In genomic region chr2:116103411-116103996, GRCm38 (mm10) we compare ENCODE assay signal across 16 mouse cellular contexts. TPM values are rescaled to one million over a fixed set of nuclear protein-coding genes. Genes with fewer than 3 reads are reported as not detected.
A peak's percentile ranks its signal among the peaks of the same experiment; 100 is the strongest.
DNase-seq lines count a peak whose midpoint lies in the region; ATAC-seq lines count a peak whose summit lies in the region.
"Had no signal": no experiment of that assay in that cellular context is flagged by ENCODE, and none has a peak within 500 bp of the region (broad histone marks: within the 10 kb centered on the region; RNA-seq: fewer than 3 reads in every experiment).

No protein-coding gene starts in this region.

- DNase-seq in hindbrain, embryonic 14.5 days (ENCODE audit: low spot score) = no peak
- peak; percentile 14 for DNase-seq in 3T3-L1 (ENCODE audit: low read depth, low spot score)
- peak; percentile 48 for DNase-seq in embryonic facial prominence, embryonic 11.5 days (ENCODE audit: low spot score)
- DNase-seq in mesoderm, embryonic 11.5 days (ENCODE audit: low read depth, low spot score) = peak; percentile 42
- no peak for DNase-seq in B cell, adult 2 months
- no peak for DNase-seq in spleen, postnatal 36 days (ENCODE audit: low spot score in 2 of 2)
- DNase-seq in left cerebral cortex, adult 9 months (ENCODE audit: low spot score in 2 of 2) = no peak
- DNase-seq: adrenal gland, postnatal 25 days; cerebellum, adult 11 months; gastrocnemius, adult 2 months; kidney, adult 2 months; thymus, postnatal 14 days had no signal

- peaks cover 7% of the 10 kb centered on the region for H3K4me1 ChIP-seq in hindbrain, embryonic 12.5 days
- H3K4me1 ChIP-seq in hindbrain, embryonic 14.5 days (replicated peaks; ENCODE audit: control insufficient read depth, insufficient read depth, low read length) = no peaks in the 10 kb centered on the region
- H3K4me1 ChIP-seq in embryonic facial prominence, embryonic 11.5 days (ENCODE audit: control insufficient read depth, insufficient read depth, low read length) = no peaks in the 10 kb centered on the region
- H3K4me1 ChIP-seq: megakaryocyte, embryonic 14.5 days had no signal

- H3K27ac ChIP-seq in hindbrain, embryonic 12.5 days = no peak overlapping the region
- no peak overlapping the region for H3K27ac ChIP-seq in hindbrain, embryonic 14.5 days
- no peak overlapping the region for H3K27ac ChIP-seq in embryonic facial prominence, embryonic 11.5 days (replicated peaks; ENCODE audit: low read depth, low read length)
- H3K27ac ChIP-seq: gastrocnemius, adult 2 months; limb, embryonic 10.5 days had no signal

- 42% methylated on average over 5 of the region's 5 CpGs for WGBS in hindbrain, embryonic 12.5 days
- 41% methylated on average over 5 of the region's 5 CpGs for WGBS in hindbrain, embryonic 14.5 days
- 38% methylated on average over 5 of the region's 5 CpGs for WGBS in embryonic facial prominence, embryonic 11.5 days

- H3K4me2 ChIP-seq in hindbrain, embryonic 12.5 days (replicated peaks) = no peak overlapping the region
- H3K4me2 ChIP-seq in hindbrain, embryonic 14.5 days (replicated peaks) = no peak overlapping the region
- no peak overlapping the region for H3K4me2 ChIP-seq in embryonic facial prominence, embryonic 11.5 days (ENCODE audit: low read depth, low read length)

- no peaks in the 10 kb centered on the region for H3K27me3 ChIP-seq in hindbrain, embryonic 12.5 days
- H3K27me3 ChIP-seq in hindbrain, embryonic 14.5 days (ENCODE audit: control insufficient read depth, insufficient read depth, low read length) = no peaks in the 10 kb centered on the region
- no peaks in the 10 kb centered on the region for H3K27me3 ChIP-seq in embryonic facial prominence, embryonic 11.5 days (ENCODE audit: control insufficient read depth, insufficient read depth, low read length)
- H3K27me3 ChIP-seq: megakaryocyte, embryonic 14.5 days; Patski had no signal

- ATAC-seq in hindbrain, embryonic 12.5 days (ENCODE audit: low FRiP score) = peak; percentile 82
- no peak for ATAC-seq in hindbrain, embryonic 14.5 days (ENCODE audit: low FRiP score)
- ATAC-seq in embryonic facial prominence, embryonic 11.5 days (replicated peaks; ENCODE audit: insufficient number of reproducible peaks, low FRiP score, low TSS enrichment, low read depth) = peak; percentile 83; the same call in 1 of the 2 replicates
- ATAC-seq: Patski had no signal

- no peak overlapping the region for H3K9ac ChIP-seq in hindbrain, embryonic 12.5 days
- H3K9ac ChIP-seq in hindbrain, embryonic 14.5 days = no peak overlapping the region
- H3K9ac ChIP-seq in embryonic facial prominence, embryonic 11.5 days (replicated peaks; ENCODE audit: low read length) = no peak overlapping the region

- H3K36me3 ChIP-seq in hindbrain, embryonic 12.5 days = no peaks in the 10 kb centered on the region
- no peaks in the 10 kb centered on the region for H3K36me3 ChIP-seq in hindbrain, embryonic 14.5 days (replicated peaks; ENCODE audit: control insufficient read depth, insufficient read depth)
- no peaks in the 10 kb centered on the region for H3K36me3 ChIP-seq in embryonic facial prominence, embryonic 11.5 days (replicated peaks; ENCODE audit: control insufficient read depth, insufficient read depth, low read depth, low read length)
- H3K36me3 ChIP-seq: limb, embryonic 10.5 days had no signal

- no peak overlapping the region for H3K4me3 ChIP-seq in hindbrain, embryonic 12.5 days
- H3K4me3 ChIP-seq in hindbrain, embryonic 14.5 days (replicated peaks; ENCODE audit: low read length) = no peak overlapping the region
- H3K4me3 ChIP-seq in embryonic facial prominence, embryonic 11.5 days (ENCODE audit: low read depth, low read length) = no peak overlapping the region
- H3K4me3 ChIP-seq: gastrocnemius, adult 2 months; limb, embryonic 10.5 days; megakaryocyte, embryonic 14.5 days had no signal

- H3K9me3 ChIP-seq in hindbrain, embryonic 12.5 days (replicated peaks) = no peaks in the 10 kb centered on the region
- no peaks in the 10 kb centered on the region for H3K9me3 ChIP-seq in hindbrain, embryonic 14.5 days (ENCODE audit: control insufficient read depth, low read length)
- H3K9me3 ChIP-seq in embryonic facial prominence, embryonic 11.5 days (replicated peaks; ENCODE audit: control insufficient read depth, low read length) = no peaks in the 10 kb centered on the region
- H3K9me3 ChIP-seq: limb, embryonic 10.5 days; megakaryocyte, embryonic 14.5 days had no signal

RNA-seq across cellular contexts. Expression of gene Meis2, which starts 37.9 kb away (rescaled TPM):
- polyA plus RNA-seq in hindbrain, embryonic 12.5 days (2016; fragmentation: Nextera tagmentation; extraction: Ambion mirVana) = 130 and 155 TPM in 2 replicates
- 136 and 159 TPM in 2 replicates for polyA plus RNA-seq in hindbrain, embryonic 14.5 days (2014; fragmentation: Nextera tagmentation; extraction: Ambion mirVana)
- 58.8 and 65.3 TPM in 2 replicates for polyA plus RNA-seq in embryonic facial prominence, embryonic 11.5 days (2014; fragmentation: Nextera tagmentation; extraction: Ambion mirVana)

Comparison
In these comparisons a context has a peak if more than half of its experiments do, and no peak if none do; other contexts are left out.
1. DNase-seq: peak in 3T3-L1 (single experiment), embryonic facial prominence, embryonic 11.5 days (single experiment) and mesoderm, embryonic 11.5 days (single experiment); none in hindbrain, embryonic 14.5 days (single experiment), B cell, adult 2 months (0 of 2), spleen, postnatal 36 days (0 of 2) and left cerebral cortex, adult 9 months (0 of 2).